Mouse (Mus musculus) frontal cortex, postnatal 10 days (tissue): ENCODE data around the gene BC005624.

Source experiments
- DNase-seq, 2 experiments: peaks; one replicate each; pipeline ENCODE4 v3.0.0; 2022; ENCODE audit warnings: low spot score in 2 of 2, mixed read lengths in 1 of 2

Gene BC005624

GRCm38 (mm10) chr2:30981790-30982513, at the start of gene BC005624, which contains the start of gene Usp20:
Gene BC005624 (minus strand): TSS chr2:30982201.
Gene Usp20 (plus strand): TSS chr2:30982279.
- peak; percentile 99 to 100 for DNase-seq

- DNase-seq, result no peak
Measured at GRCm38 (mm10) chr2:31026642-31027041, 44.6 kb upstream of the BC005624 start.

- no peak for DNase-seq
Measured at GRCm38 (mm10) chr2:31025458-31025857, 43.5 kb upstream of the BC005624 start.

GRCm38 (mm10) chr2:31024618-31025370, 42.8 kb upstream of the BC005624 start:
- DNase-seq, result peak in 1 of 2 experiments; percentile 48

- DNase-seq, result no peak
Measured at GRCm38 (mm10) chr2:31023940-31024339, 41.9 kb upstream of the BC005624 start.

GRCm38 (mm10) chr2:31020202-31020601, 38.2 kb upstream of the BC005624 start:
- DNase-seq, result no peak

GRCm38 (mm10) chr2:31019011-31019410, 37.0 kb upstream of the BC005624 start:
- DNase-seq, result no peak

- no peak for DNase-seq
Measured at GRCm38 (mm10) chr2:31018519-31018918, 36.5 kb upstream of the BC005624 start.

- DNase-seq, result no peak
Measured at GRCm38 (mm10) chr2:31017625-31018317, 35.8 kb upstream of the BC005624 start.

GRCm38 (mm10) chr2:31013371-31014120, 31.5 kb upstream of the BC005624 start:
- DNase-seq, result no peak

GRCm38 (mm10) chr2:31007208-31007607, 25.2 kb upstream of the BC005624 start:
- DNase-seq, result no peak

GRCm38 (mm10) chr2:31006434-31006833, 24.4 kb upstream of the BC005624 start:
- no peak for DNase-seq

GRCm38 (mm10) chr2:31005453-31005852, 23.5 kb upstream of the BC005624 start:
- DNase-seq, result no peak

GRCm38 (mm10) chr2:31002857-31003256, 20.9 kb upstream of the BC005624 start:
- no peak for DNase-seq

GRCm38 (mm10) chr2:30998443-30999260, 16.7 kb upstream of the BC005624 start:
- DNase-seq, result no peak

- no peak for DNase-seq
Measured at GRCm38 (mm10) chr2:30995432-30995996, 13.5 kb upstream of the BC005624 start.

GRCm38 (mm10) chr2:30994853-30995252, 12.9 kb upstream of the BC005624 start:
- DNase-seq, result no peak

GRCm38 (mm10) chr2:30990221-30990620, 8.2 kb upstream of the BC005624 start:
- no peak for DNase-seq

GRCm38 (mm10) chr2:30985111-30986020, 3.4 kb upstream of the BC005624 start:
- peak in 1 of 2 experiments; percentile 26 for DNase-seq
